Mouse (Mus musculus) midbrain, embryonic 11.5 days (tissue): ENCODE results near the gene Guk1. TPM values are rescaled to one million over a fixed set of nuclear protein-coding genes. Genes with fewer than 3 reads are reported as not detected.
A peak's percentile ranks its signal among the peaks of the same experiment; 100 is the strongest.

Source experiments
- ATAC-seq: fragments of 200-750 bp; cut with Nextera tagmentation; 2 replicates; pipeline ENCODE4 v1.8.0; 2017; ENCODE audit warnings: moderate TSS enrichment, moderate library complexity; ENCODE audit not compliant: low FRiP score
- DNase-seq: peaks from one replicate; pipeline ENCODE4 v3.0.0; 2015; ENCODE audit warnings: low spot score; ENCODE audit errors: missing footprints
- H3K27ac ChIP-seq: fragments of 300-500 bp; sonication (generic); 2 replicates; pipeline ENCODE4 v1.5.1; 2014; ENCODE audit warnings: low read depth, low read length
- H3K27me3 ChIP-seq: fragments of 300-500 bp; sonication (generic); 2 replicates; pipeline ENCODE4 v1.6.1; 2014; ENCODE audit warnings: mild to moderate bottlenecking, low read length, moderate library complexity, mixed read lengths; ENCODE audit not compliant: control insufficient read depth, insufficient read depth
- H3K36me3 ChIP-seq: fragments of 300-500 bp; sonication (generic); 2 replicates; pipeline ENCODE4 v1.6.1; 2014; ENCODE audit warnings: mild to moderate bottlenecking, low read length, moderate library complexity, mixed read lengths; ENCODE audit not compliant: control insufficient read depth, insufficient read depth
- H3K4me1 ChIP-seq: fragments of 300-500 bp; sonication (generic); 2 replicates; pipeline ENCODE4 v1.6.1; 2014; ENCODE audit warnings: low read length; ENCODE audit not compliant: control insufficient read depth, insufficient read depth
- H3K4me2 ChIP-seq: fragments of 300-500 bp; sonication (generic); 2 replicates; pipeline ENCODE4 v1.6.1; 2014; ENCODE audit warnings: mild to moderate bottlenecking, moderate library complexity
- H3K4me3 ChIP-seq: fragments of 300-500 bp; sonication (generic); 2 replicates; pipeline ENCODE4 v1.5.1; 2014; ENCODE audit warnings: low read depth, low read length
- H3K9ac ChIP-seq: fragments of 300-500 bp; sonication (generic); 2 replicates; pipeline ENCODE4 v1.6.1; 2014; ENCODE audit warnings: low read length
- H3K9me3 ChIP-seq: fragments of 300-500 bp; sonication (generic); 2 replicates; pipeline ENCODE4 v1.6.1; 2016; ENCODE audit warnings: low read length; ENCODE audit not compliant: control insufficient read depth
- WGBS: fragments of 180-500 bp; shearing (Covaris S2); extraction: QIAGEN DNeasy Blood & Tissue Kit; methylation state at CpG from one replicate; pipeline ENCODE4 v1.1.7; 2014; 5-methylcytosine and 5-hydroxymethylcytosine counted together
- polyA plus RNA-seq: library from polyadenylated mRNA; unstranded; fragments of >200 nt; fragmentation: Nextera tagmentation; extraction: Ambion mirVana; gene quantifications from 2 replicates; pipeline ENCODE4 v1.2.1, GENCODE M21; 2014

Guk1 gene
- polyA plus RNA-seq, 1 experiment from 2014 or later, result 96.6 TPM

DNA sequence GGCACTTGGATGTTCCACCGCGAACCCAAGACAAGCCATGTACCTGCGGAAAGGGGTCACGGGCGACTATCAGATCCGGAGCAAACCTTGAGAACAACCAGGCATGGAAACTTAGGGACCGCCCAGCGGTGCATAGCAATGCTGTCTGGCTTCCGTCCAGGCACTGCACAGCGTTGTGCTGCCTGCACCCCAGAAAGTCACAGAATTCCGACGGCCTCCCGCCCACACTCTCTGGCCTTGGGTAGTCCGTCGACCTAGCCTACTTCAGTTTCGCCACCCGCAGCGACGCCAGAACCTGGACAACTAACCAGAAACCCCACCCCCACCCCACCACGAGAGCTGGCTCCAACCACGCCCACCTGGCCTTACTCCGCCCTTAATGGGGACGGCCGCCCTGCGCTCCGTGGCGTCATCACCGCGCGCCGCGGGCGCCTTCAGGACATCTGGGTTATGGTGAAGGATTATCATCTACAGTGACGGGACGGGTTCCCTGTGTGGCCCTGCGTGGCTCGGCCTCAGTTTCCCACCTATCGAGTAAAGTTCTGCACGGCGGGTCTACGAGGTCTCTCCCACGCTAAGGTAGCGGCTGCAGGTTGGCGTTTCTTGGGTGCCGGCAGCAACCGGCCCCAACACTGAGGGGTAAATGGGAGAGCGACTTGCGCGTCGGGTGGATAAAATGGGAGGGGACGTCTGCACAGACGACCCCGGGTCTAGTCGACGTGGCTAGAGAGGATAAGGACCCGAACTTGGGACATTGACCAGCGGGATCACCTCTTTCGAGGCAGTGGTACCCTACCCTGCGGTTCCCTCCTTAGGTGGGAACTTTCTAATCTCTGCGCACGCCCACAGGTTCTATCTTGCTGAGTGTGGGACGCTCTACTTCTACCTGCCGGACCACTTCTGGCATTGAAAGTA lies 10.3 kb upstream of the Guk1 start, which contains the start of gene Mrpl55:
Gene Mrpl55, plus strand, starts transcription at position 406 of the 915 bp plus-strand sequence.
- Histone ChIP-seq H3K9me3 (no peaks in the 10 kb centered on the region), H3K4me3 (peak within 1 kb of the TSS; percentile 84), H3K4me1 (peaks cover 4% of the 10 kb centered on the region; the same call in 1 of the 2 replicates), H3K36me3 (peaks cover 2% of the 10 kb centered on the region; the same call in 1 of the 2 replicates), H3K27me3 (no peaks in the 10 kb centered on the region), H3K27ac (no peak within 1 kb of the TSS), H3K9ac (peak within 1 kb of the TSS; percentile 75), H3K4me2 (peak within 1 kb of the TSS; percentile 86)
- DNase-seq (peak; percentile 99), ATAC-seq (peak; percentile 93)
- under 1% methylated on average over 62 of the region's 63 CpGs for WGBS

DNA sequence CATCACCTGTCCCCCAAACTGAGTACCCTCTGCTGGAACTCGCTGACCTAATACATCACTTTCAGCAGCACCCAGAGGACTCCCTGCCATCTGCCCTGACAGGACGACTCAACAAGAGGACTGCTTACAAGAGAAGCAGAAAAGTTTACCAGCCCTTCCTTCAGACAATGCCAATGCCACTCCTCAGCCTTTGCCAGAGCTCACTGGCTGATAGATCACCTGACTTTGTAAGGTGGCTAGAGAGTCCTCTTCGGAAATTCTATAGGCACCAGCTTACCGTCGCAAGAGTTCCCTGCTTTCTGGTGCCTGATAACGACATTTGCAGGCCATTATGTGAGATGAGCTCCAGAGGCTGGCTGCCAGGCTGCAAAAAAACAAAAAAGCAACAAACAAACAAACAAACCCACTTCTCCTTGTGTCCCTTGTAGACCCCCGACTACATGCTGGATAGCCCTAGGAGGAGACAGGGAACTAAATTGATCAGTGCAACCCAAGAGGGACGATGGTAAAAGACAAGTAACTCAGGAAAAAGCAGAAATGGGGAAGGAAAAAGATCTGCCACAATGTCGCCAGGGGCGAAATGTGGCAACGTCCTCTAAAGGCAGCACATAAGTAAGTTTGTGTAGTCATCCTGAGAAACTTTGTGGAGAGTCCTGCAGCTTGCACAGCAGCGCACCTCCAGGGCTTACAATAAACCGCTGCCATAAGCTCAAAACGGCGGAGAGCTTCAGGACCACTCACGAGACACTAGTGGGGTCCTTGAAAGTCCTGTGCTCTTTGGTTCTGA lies 9.4 kb upstream of the Guk1 start:
- no peak overlapping the region for H3K27ac ChIP-seq

DNA sequence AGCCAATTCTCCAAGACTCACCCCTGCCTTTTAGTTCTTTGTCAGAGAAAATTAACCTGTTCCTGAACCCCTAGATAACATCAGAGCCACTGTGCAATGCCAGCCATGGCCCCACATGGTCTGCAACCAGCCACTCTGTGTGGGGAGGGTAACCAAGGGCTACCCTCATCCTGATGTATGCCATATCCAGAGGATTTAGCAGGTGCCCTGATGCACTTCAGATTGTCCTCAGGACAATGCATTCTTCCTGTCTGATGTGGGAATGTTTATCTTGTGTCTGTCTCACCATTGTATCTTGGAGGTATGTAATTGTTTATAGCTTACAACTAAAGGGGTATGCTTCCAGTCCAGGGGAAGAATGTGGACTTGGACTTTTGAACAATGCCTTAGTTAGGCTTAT lies 4.2 kb upstream of the Guk1 start:
- no peak for DNase-seq
- no peak for ATAC-seq
- no peak overlapping the region for H3K4me3 ChIP-seq
- H3K27ac ChIP-seq, result no peak overlapping the region
- H3K36me3 ChIP-seq, result no peaks in the 10 kb centered on the region
- H3K9ac ChIP-seq, result no peak overlapping the region
- H3K9me3 ChIP-seq, result no peaks in the 10 kb centered on the region
- peaks cover under 1% of the 10 kb centered on the region; the same call in 1 of the 2 replicates for H3K4me1 ChIP-seq
- H3K4me2 ChIP-seq, result no peak overlapping the region
- H3K27me3 ChIP-seq, result no peaks in the 10 kb centered on the region

More for the DNA sequence above, 9.4 kb upstream of the Guk1 start:
- H3K36me3 ChIP-seq, result peaks cover 2% of the 10 kb centered on the region; the same call in 1 of the 2 replicates
- DNase-seq, result no peak
- no peak; the same call in 1 of the 2 replicates for ATAC-seq
- H3K27me3 ChIP-seq, result no peaks in the 10 kb centered on the region
- no peaks in the 10 kb centered on the region for H3K9me3 ChIP-seq
- H3K9ac ChIP-seq, result peak overlapping the region; percentile 75
- 35% methylated on average over 16 of the region's 16 CpGs for WGBS
- peak overlapping the region; percentile 84 for H3K4me3 ChIP-seq
- H3K4me1 ChIP-seq, result peaks cover 4% of the 10 kb centered on the region; the same call in 1 of the 2 replicates
- H3K4me2 ChIP-seq, result peak overlapping the region; percentile 86

DNA sequence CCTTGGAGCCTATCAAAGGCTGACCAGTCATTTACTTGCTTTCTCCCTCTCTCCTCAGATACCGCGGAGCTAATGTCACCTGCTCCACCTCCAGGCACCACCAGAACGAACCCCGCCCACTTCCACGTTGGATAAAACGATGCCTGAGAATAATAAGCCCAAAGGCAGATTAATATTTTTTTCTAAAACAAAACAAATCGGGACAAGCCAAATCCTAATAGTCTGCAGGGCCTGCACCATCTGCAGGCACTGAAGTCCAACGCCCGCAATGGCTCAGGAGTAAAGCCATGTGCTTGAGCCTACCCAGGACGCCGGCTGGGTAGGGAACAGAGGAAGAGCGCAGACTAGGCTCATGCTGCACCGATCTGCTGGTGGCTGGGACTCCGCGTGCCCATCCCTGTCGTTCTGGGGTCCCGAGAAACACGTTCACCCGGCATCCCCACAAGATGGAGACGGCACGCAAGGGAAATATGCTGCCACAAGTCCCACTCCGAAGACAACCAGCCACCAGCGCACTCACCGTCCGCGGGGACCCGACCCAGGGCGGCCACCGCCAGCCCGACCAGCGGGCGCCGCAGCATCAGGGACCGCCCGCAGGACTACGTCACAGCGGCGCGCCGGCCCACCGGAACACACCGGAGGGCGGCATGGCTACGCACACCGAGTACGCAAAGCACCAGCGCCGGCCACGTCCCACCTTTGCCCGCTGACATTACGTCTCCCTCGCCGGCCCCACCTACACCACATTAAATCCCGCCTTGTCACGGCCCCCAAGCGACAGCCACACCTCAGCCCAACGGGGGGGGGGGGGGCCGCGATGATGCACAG lies 567 bp downstream of the Guk1 start:
- H3K4me2 ChIP-seq, result peak overlapping the region; percentile 74
- H3K4me1 ChIP-seq, result peaks cover 5% of the 10 kb centered on the region
- peak overlapping the region; percentile 51 for H3K27ac ChIP-seq
- H3K9me3 ChIP-seq, result no peaks in the 10 kb centered on the region
- ATAC-seq (peak; percentile 96), DNase-seq (peak; percentile 98)
- peak overlapping the region; percentile 63 for H3K4me3 ChIP-seq
- WGBS, result under 1% methylated on average over 50 of the region's 59 CpGs
- H3K36me3 ChIP-seq, result no peaks in the 10 kb centered on the region
- H3K27me3 ChIP-seq, result no peaks in the 10 kb centered on the region
- peak overlapping the region; percentile 77 for H3K9ac ChIP-seq

DNA sequence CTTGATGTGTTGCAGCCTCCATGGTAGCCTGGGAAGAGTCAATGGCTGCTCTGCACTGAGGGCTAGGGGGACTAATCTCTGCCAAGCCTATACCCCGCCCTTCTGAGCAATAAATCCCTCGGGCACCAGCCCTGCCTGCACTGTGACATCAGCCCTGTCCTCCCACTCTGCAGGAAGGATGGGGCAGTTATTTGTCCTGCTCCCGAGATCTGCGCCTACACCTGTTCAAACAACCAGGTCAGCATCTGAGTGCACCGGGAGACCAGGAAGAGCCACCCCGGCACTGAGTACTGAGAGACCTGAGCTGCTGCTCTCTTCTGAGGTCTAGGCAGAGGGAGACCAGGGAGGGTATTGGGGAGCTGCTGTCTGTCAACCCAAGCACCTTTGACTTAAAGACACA lies 4.3 kb downstream of the Guk1 start:
- H3K4me3 ChIP-seq, result no peak overlapping the region
- no peak overlapping the region for H3K27ac ChIP-seq
- no peak overlapping the region for H3K9ac ChIP-seq
- peaks cover 5% of the 10 kb centered on the region for H3K4me1 ChIP-seq
- H3K9me3 ChIP-seq, result no peaks in the 10 kb centered on the region
- DNase-seq, result no peak
- 86% methylated on average over 6 of the region's 6 CpGs for WGBS
- H3K27me3 ChIP-seq, result no peaks in the 10 kb centered on the region
- no peak for ATAC-seq
- H3K36me3 ChIP-seq, result no peaks in the 10 kb centered on the region
- H3K4me2 ChIP-seq, result no peak overlapping the region

DNA sequence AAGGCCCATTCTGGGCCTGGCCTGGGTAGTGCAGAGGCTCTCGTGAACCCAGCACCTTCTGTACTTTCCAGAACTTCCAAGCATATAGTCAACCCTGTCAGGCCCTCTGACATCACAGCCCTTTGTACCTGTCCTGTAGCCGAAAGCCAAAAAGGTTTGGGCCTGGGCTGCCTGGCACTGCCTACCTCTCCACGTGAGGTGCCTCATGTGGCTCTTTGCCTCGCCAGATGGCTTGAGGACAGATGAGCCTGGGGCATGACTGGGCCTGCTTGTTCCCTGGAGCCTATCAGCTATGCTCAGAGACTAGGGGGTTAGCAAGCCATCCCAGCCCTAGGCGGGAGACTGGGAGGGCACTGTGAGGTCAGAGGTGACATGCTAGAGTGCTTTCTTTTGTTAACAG lies 6.5 kb downstream of the Guk1 start:
- H3K27ac ChIP-seq, result no peak overlapping the region
- H3K36me3 ChIP-seq, result no peaks in the 10 kb centered on the region
- no peaks in the 10 kb centered on the region for H3K9me3 ChIP-seq
- H3K9ac ChIP-seq, result no peak overlapping the region
- H3K4me2 ChIP-seq, result no peak overlapping the region
- ATAC-seq (no peak), DNase-seq (no peak)
- no peaks in the 10 kb centered on the region for H3K27me3 ChIP-seq
- H3K4me1 ChIP-seq, result no peaks in the 10 kb centered on the region
- H3K4me3 ChIP-seq, result no peak overlapping the region
- 84% methylated on average over 5 of the region's 5 CpGs for WGBS

DNA sequence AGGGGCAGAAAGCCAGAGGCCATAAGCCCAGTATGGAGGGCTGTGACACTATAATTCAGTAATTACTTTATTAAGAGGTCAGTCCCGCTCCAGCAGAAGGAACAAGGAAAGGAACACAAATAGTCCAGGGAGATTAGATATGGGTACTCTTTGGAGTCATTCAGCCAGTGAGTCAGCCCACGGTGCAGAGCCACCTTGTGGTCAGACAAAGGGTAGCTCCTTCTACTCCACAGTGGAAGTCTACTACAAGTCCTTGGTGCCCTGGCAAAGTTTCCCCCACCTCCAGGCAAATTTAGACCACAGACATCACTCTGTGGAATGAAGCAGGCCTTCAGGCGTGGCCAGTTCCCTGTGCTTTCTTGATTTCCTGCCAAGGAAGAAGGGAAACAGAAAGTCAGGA lies 8.2 kb downstream of the Guk1 start:
- no peak overlapping the region for H3K4me2 ChIP-seq
- no peak overlapping the region for H3K9ac ChIP-seq
- no peak overlapping the region for H3K4me3 ChIP-seq
- WGBS, result 50% methylated on average over 3 of the region's 3 CpGs
- DNase-seq, result no peak
- H3K27ac ChIP-seq, result no peak overlapping the region
- no peaks in the 10 kb centered on the region for H3K36me3 ChIP-seq
- no peaks in the 10 kb centered on the region for H3K4me1 ChIP-seq
- no peaks in the 10 kb centered on the region for H3K9me3 ChIP-seq
- no peaks in the 10 kb centered on the region; the same call in 1 of the 2 replicates for H3K27me3 ChIP-seq
- ATAC-seq, result no peak

DNA sequence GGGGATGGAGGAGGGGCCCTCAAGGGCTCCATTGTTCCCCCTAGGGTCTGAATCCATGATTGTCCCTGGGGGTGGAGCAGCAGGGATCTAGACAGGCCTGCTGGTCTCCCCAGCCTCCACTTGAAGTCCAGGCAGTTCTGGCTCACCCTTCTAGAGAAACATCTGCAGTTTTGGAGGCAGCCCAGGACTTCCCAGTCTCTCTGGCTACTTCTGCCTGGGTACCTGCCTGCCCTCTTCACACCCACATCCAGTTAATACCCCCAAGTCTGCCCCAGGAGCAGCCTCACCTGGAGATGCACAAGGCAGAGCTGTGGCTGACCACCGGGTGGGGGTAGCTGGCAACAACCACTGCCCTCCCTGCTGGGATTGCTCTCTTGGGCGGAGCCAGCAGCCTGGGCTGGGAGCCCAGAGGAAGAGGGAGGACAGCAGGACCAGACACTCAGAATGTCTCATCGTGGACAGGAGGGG lies 9.1 kb downstream of the Guk1 start, which contains the start of gene Gjc2:
Gene Gjc2, minus strand, starts transcription at position 350 of the 468 bp plus-strand sequence.
- Histone ChIP-seq H3K27me3 (peaks cover 9% of the 10 kb centered on the region), H3K36me3 (no peaks in the 10 kb centered on the region), H3K4me3 (no peak within 1 kb of the TSS), H3K9ac (no peak within 1 kb of the TSS), H3K9me3 (no peaks in the 10 kb centered on the region), H3K4me2 (no peak within 1 kb of the TSS), H3K27ac (no peak within 1 kb of the TSS), H3K4me1 (no peaks in the 10 kb centered on the region)
- ATAC-seq (no peak), DNase-seq (no peak)
- WGBS, result 11% methylated on average over 3 of the region's 3 CpGs
